Mouse (Mus musculus) olfactory bulb, adult 2 months (tissue): ENCODE results near the gene Rasl10a. TPM values are rescaled to one million over a fixed set of nuclear protein-coding genes. Genes with fewer than 3 reads are reported as not detected.

Experiments
- H3K27ac ChIP-seq: fragments of 200-500 bp; 2 replicates; pipeline ENCODE4 v1.5.1; 2012; ENCODE audit warnings: low read depth, low read length; ENCODE audit not compliant: insufficient read depth
- H3K4me1 ChIP-seq: fragments of 200-500 bp; 2 replicates; pipeline ENCODE4 v1.6.1; 2012; ENCODE audit warnings: low read length; ENCODE audit not compliant: control insufficient read depth, insufficient read depth
- H3K4me3 ChIP-seq: fragments of 200-500 bp; 2 replicates; pipeline ENCODE4 v1.5.1; 2012; ENCODE audit warnings: mild to moderate bottlenecking, low read depth, low read length, moderate library complexity; ENCODE audit not compliant: insufficient read depth
- CTCF ChIP-seq: fragments of 200-500 bp; IDR thresholded peaks from 2 replicates; pipeline ENCODE4 v1.5.1; 2012; ENCODE audit warnings: low read depth, mild to moderate bottlenecking, low read length, moderate library complexity; ENCODE audit not compliant: insufficient read depth
- POLR2A ChIP-seq: fragments of 200-500 bp; IDR thresholded peaks from 2 replicates; pipeline ENCODE4 v1.6.1; 2012; ENCODE audit warnings: mild to moderate bottlenecking, low read depth, low read length, moderate library complexity; ENCODE audit not compliant: insufficient read depth
- WGBS: fragments of 180-500 bp; shearing (Covaris S2); methylation state at CpG from one replicate; pipeline ENCODE4 v1.1.7; 2018; 5-methylcytosine and 5-hydroxymethylcytosine counted together
- polyA plus RNA-seq: library from polyadenylated mRNA; stranded (reverse); fragments of >200 nt; gene quantifications from 2 replicates; pipeline ENCODE4 v1.2.4, GENCODE M21; 2012; ENCODE audit warnings: low replicate concordance; ENCODE audit not compliant: missing spikeins, insufficient read depth, insufficient read length

Gene Rasl10a
- polyA plus RNA-seq, 1 experiment = not detected

- whole genome bisulfite sequencing = 38% methylated on average over 8 of the region's 8 CpGs
- peaks cover 58% of the 10 kb centered on the region for H3K4me1 ChIP-seq
- H3K27ac ChIP-seq = no peak overlapping the region
- peak overlapping the region; percentile 55 for H3K4me3 ChIP-seq
- TF ChIP-seq POLR2A (no peak), CTCF (no peak)
These were observed 430 bp upstream of the Rasl10a start for GRCm38 (mm10) chr11:5057541-5057855.

- H3K27ac ChIP-seq = no peak overlapping the region
- TF ChIP-seq POLR2A (no peak), CTCF (no peak)
- 35% methylated on average over 9 of the region's 9 CpGs for WGBS
- H3K4me1 ChIP-seq = peaks cover 71% of the 10 kb centered on the region
- peak overlapping the region; percentile 55 for H3K4me3 ChIP-seq
These were observed 855 bp downstream of the Rasl10a start for GRCm38 (mm10) chr11:5058783-5059182.

GRCm38 (mm10) chr11:5059230-5059629 lies 1.3 kb downstream of the Rasl10a start:
- TF ChIP-seq CTCF = no peak
- TF ChIP-seq POLR2A = no peak
- no peak overlapping the region for H3K27ac ChIP-seq
- peak overlapping the region; percentile 55 for H3K4me3 ChIP-seq
- WGBS = 30% methylated on average over 14 of the region's 14 CpGs
- peaks cover 76% of the 10 kb centered on the region for H3K4me1 ChIP-seq

- Histone ChIP-seq H3K27ac (no peak overlapping the region), H3K4me1 (peaks cover 78% of the 10 kb centered on the region), H3K4me3 (no peak overlapping the region)
- 15% methylated on average over 27 of the region's 27 CpGs for WGBS
- no peak for TF ChIP-seq POLR2A
- TF ChIP-seq CTCF = peak; percentile 95
These were observed 1.8 kb downstream of the Rasl10a start for GRCm38 (mm10) chr11:5059704-5060156.

- TF ChIP-seq POLR2A = no peak
- TF ChIP-seq CTCF = no peak
- WGBS = 69% methylated on average over 28 of the region's 28 CpGs
- H3K4me3 ChIP-seq = peak overlapping the region; percentile 41
- H3K4me1 ChIP-seq = peaks cover 78% of the 10 kb centered on the region
- peak overlapping the region; percentile 8; the same call in 1 of the 2 replicates for H3K27ac ChIP-seq
These were observed 3.0 kb downstream of the Rasl10a start for GRCm38 (mm10) chr11:5060756-5061412.

- H3K4me3 ChIP-seq = peak overlapping the region; percentile 41
- peaks cover 71% of the 10 kb centered on the region for H3K4me1 ChIP-seq
- H3K27ac ChIP-seq = peak overlapping the region; percentile 75
- TF ChIP-seq CTCF (no peak), POLR2A (no peak)
- 5% methylated on average over 62 of the region's 62 CpGs for WGBS
These were observed 3.6 kb downstream of the Rasl10a start for GRCm38 (mm10) chr11:5061413-5062139.

- Histone ChIP-seq H3K4me1 (peaks cover 64% of the 10 kb centered on the region), H3K4me3 (peak overlapping the region; percentile 41), H3K27ac (peak overlapping the region; percentile 75)
- TF ChIP-seq CTCF (no peak), POLR2A (no peak)
- 35% methylated on average over 13 of the region's 13 CpGs for WGBS
These were observed 4.4 kb downstream of the Rasl10a start for GRCm38 (mm10) chr11:5062326-5062725.

GRCm38 (mm10) chr11:5062860-5063505 lies 5.1 kb downstream of the Rasl10a start:
- 58% methylated on average over 13 of the region's 13 CpGs for WGBS
- Histone ChIP-seq H3K27ac (no peak overlapping the region), H3K4me1 (peaks cover 58% of the 10 kb centered on the region), H3K4me3 (peak overlapping the region; percentile 82)
- TF ChIP-seq POLR2A (no peak), CTCF (no peak)
